Mouse (Mus musculus) cerebellum, adult 2 months (tissue): ENCODE measurements around the gene Rufy2.

Source experiments
- CTCF ChIP-seq: fragments of 200-500 bp; IDR thresholded peaks from 2 replicates; pipeline ENCODE4 v1.5.1; 2011; ENCODE audit warnings: low read depth, mild to moderate bottlenecking, control low read depth, low read length, moderate library complexity, borderline replicate concordance; ENCODE audit not compliant: insufficient read depth
- POLR2A ChIP-seq: fragments of 200-500 bp; IDR thresholded peaks from 2 replicates; pipeline ENCODE4 v1.6.1; 2011; ENCODE audit warnings: low read length, control low read depth, borderline replicate concordance; ENCODE audit not compliant: insufficient read depth

DNA sequence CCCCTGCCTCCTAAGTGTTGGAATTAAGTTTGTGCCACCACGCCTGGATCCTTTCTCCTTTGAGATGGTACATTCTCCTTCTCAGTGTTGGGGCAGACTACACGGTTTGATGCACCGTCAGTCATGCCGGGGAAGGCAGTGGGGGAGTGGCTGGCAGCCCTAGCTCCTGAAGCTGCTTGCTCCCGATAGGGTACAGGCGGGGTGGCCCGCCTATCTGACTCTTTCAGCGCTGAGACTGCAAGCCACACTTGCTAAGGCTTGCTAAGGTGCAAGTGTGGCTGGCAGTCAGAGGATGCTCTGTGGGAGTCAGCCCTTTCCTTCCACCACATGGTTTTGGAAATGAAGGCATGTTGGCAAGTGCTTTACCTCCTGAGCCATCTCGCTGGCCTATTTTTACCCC lies 20.6 kb downstream of the Rufy2 start:
- TF ChIP-seq POLR2A (no peak), CTCF (no peak)
